Mouse (Mus musculus): ENCODE measurements around the gene Olfr735.

GRCm38 (mm10) chr14:50301422-50301821 lies 47.2 kb downstream of the Olfr735 start, which contains the start of gene Olfr733:
- TF ChIP-seq CTCF (conservative IDR thresholded peaks at IDR 0.05 in 1 of 2, IDR thresholded peaks at IDR 0.05 in 1 of 2; ENCODE audit: low read depth in 2 of 2, low read length in 2 of 2) (no peak), POLR2A (IDR thresholded peaks at IDR 0.05; ENCODE audit: low read depth, low read length) (no peak), SMC3 (IDR thresholded peaks at IDR 0.05; ENCODE audit: low read depth, low read length) (no peak), ZKSCAN1 (IDR thresholded peaks at IDR 0.05; ENCODE audit: borderline replicate concordance, low read depth, low read length) (no peak), ELF1 (IDR thresholded peaks at IDR 0.05; ENCODE audit: low read depth, low read length) (no peak), CHD1 (IDR thresholded peaks at IDR 0.05; ENCODE audit: low read depth, low read length) (no peak), MAFK (IDR thresholded peaks at IDR 0.05; ENCODE audit: insufficient replicate concordance, low read length) (no peak), JUND (conservative IDR thresholded peaks at IDR 0.05; ENCODE audit: low read depth, low read length) (no peak), HCFC1 (IDR thresholded peaks at IDR 0.05; ENCODE audit: low read depth, low read length) (no peak), CHD2 (IDR thresholded peaks at IDR 0.05; ENCODE audit: low read length) (no peak)

All from CH12.LX (cell line).